Mouse (Mus musculus) lung, adult 2 months (tissue): ENCODE results near the gene Ctdnep1. TPM values are rescaled to one million over a fixed set of nuclear protein-coding genes. Genes with fewer than 3 reads are reported as not detected.

Source experiments
- DNase-seq: peaks from one replicate; pipeline ENCODE4 v3.0.0; 2022
- H3K4me1 ChIP-seq: fragments of 200-500 bp; 2 replicates; pipeline ENCODE4 v1.6.1; 2011; ENCODE audit warnings: low read length; ENCODE audit not compliant: control insufficient read depth, insufficient read depth
- H3K4me3 ChIP-seq: fragments of 200-500 bp; replicated peaks from 2 replicates; pipeline ENCODE3; 2011; ENCODE audit warnings: low read depth, mild to moderate bottlenecking, control low read depth, low read length; ENCODE audit errors: extremely low read depth
- CTCF ChIP-seq: fragments of 200-500 bp; IDR thresholded peaks from 2 replicates; pipeline ENCODE4 v1.5.1; 2011; ENCODE audit warnings: mild to moderate bottlenecking, low read length, control low read depth; ENCODE audit not compliant: insufficient read depth
- POLR2A ChIP-seq: fragments of 200-500 bp; IDR thresholded peaks from 2 replicates; pipeline ENCODE4 v1.6.1; 2011; ENCODE audit warnings: low read depth, mild to moderate bottlenecking, control low read depth, low read length, borderline replicate concordance; ENCODE audit errors: extremely low read depth
- WGBS: fragments of 180-500 bp; shearing (Covaris S2); methylation state at CpG from one replicate; pipeline ENCODE4 v1.1.7; 2018; 5-methylcytosine and 5-hydroxymethylcytosine counted together
- polyA plus RNA-seq: library from polyadenylated mRNA; depleted of rRNA; stranded (reverse); fragments of >200 nt; gene quantifications from 2 replicates; pipeline ENCODE4 v1.2.3, GENCODE M21; 2012

Ctdnep1 gene
- polyA plus RNA-seq, 1 experiment = 102 TPM

GRCm38 (mm10) chr11:69937834-69938233, 43.1 kb upstream of the Ctdnep1 start:
- DNase-seq = no peak
- Histone ChIP-seq H3K4me3 (no peak overlapping the region), H3K4me1 (peaks cover 4% of the 10 kb centered on the region)
- TF ChIP-seq CTCF (no peak), POLR2A (no peak)
- 80% methylated on average over 5 of the region's 5 CpGs for WGBS

GRCm38 (mm10) chr11:69938401-69938979, 42.5 kb upstream of the Ctdnep1 start:
- no peak for DNase-seq
- 45% methylated on average over 9 of the region's 9 CpGs for WGBS
- Histone ChIP-seq H3K4me3 (no peak overlapping the region), H3K4me1 (peaks cover 4% of the 10 kb centered on the region)
- TF ChIP-seq CTCF (no peak), POLR2A (no peak)

DNA sequence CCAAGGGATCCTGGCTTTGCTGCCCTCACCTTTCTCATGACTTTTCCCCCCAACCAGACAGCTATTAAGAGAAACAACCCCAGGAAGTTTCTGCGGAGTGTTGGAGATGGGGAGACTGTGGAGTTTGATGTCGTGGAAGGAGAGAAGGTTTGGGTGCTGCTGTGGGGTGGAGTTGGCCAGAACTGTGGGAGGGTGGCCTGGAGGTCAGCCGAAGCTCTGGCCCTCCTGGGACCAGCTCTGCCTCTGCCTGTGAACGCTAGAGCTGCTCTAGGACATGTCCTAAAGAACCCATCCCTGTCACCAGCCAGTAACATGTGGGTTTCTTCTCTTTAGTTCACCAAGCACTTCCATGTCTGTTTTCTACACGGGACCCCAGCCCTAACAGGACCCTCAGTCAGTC, 41.8 kb upstream of the Ctdnep1 start:
- 55% methylated on average over 5 of the region's 5 CpGs for whole genome bisulfite sequencing
- Histone ChIP-seq H3K4me3 (no peak overlapping the region), H3K4me1 (peaks cover 4% of the 10 kb centered on the region)
- TF ChIP-seq CTCF (no peak), POLR2A (no peak)
- no peak for DNase-seq

DNA sequence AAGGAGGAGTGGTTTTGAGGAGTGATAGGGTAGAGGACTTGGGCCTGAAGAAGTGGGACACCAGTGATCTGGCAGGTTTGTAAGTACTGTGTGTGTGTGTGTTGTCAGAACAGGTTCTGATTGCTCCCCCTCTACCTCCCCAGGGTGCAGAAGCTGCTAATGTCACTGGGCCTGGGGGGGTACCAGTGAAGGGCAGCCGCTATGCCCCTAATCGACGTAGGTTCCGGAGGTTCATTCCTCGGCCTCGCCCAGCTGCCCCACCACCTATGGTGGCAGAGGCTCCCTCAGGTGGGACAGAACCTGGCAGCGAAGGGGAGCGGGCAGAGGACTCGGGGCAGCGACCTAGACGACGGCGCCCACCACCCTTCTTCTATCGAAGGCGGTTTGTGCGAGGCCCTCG, 41.2 kb upstream of the Ctdnep1 start:
- DNase-seq = no peak
- peaks cover 2% of the 10 kb centered on the region; the same call in 1 of the 2 replicates for H3K4me1 ChIP-seq
- 95% methylated on average over 17 of the region's 17 CpGs for WGBS
- H3K4me3 ChIP-seq = no peak overlapping the region
- no peak for TF ChIP-seq CTCF
- no peak for TF ChIP-seq POLR2A

- no peaks in the 10 kb centered on the region for H3K4me1 ChIP-seq
- TF ChIP-seq CTCF (no peak), POLR2A (no peak)
- 81% methylated on average over 4 of the region's 4 CpGs for WGBS
Observed at GRCm38 (mm10) chr11:69940962-69941361, 40.0 kb upstream of the Ctdnep1 start.

GRCm38 (mm10) chr11:69945216-69945615, 35.7 kb upstream of the Ctdnep1 start:
- Histone ChIP-seq H3K4me3 (no peak overlapping the region), H3K4me1 (peaks cover 7% of the 10 kb centered on the region)
- WGBS = 71% methylated on average over 13 of the region's 13 CpGs
- no peak for DNase-seq
- no peak for TF ChIP-seq CTCF
- no peak for TF ChIP-seq POLR2A

More at GRCm38 (mm10) chr11:69940962-69941361, 40.0 kb upstream of the Ctdnep1 start:
- H3K4me3 ChIP-seq = no peak overlapping the region
- no peak for DNase-seq

DNA sequence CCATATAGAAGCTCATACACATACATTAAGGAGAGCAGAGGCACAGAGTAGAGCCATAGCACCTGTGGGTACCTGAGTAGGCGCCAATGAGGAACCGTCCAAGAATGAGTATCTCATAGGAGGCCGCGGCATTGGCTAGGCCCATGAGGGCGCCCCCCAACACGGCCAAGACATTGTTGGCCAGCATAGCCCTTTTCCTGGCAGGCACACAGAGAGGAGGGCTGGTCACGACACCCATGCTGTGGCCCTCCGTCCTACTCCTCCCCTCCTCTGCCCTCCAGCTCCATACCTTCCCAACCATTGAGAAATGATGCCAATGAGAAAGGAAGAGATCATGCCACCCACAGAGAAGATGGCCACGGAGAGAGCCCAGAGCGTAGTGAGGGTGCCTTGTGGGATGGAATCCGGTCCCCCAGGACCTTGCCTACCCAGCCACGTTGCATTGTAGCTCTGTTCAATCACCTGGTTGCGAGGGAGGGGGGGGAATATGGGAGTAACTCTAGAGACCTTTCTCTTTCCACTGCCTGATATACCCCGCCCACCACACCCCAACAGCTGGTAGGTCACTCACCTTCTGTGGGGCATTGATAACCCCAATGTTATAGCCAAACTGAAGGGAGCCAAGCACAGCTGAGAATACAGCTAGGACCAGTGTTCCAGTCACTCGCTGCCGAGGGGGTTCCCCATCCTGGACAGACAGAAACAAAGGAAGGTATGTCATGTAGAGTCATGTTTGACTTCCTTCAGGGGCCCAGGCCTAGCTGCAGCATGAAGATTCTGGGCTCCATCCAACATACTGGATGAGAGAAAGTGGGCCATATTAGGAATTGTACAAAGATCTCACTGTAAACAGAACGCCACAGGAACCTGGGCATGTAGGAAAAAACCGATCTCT, 34.7 kb upstream of the Ctdnep1 start:
- 86% methylated on average over 18 of the region's 18 CpGs for WGBS
- DNase-seq = no peak
- H3K4me1 ChIP-seq = peaks cover 7% of the 10 kb centered on the region
- no peak overlapping the region for H3K4me3 ChIP-seq
- no peak for TF ChIP-seq CTCF
- TF ChIP-seq POLR2A = no peak

- no peak for DNase-seq
- Histone ChIP-seq H3K4me1 (peaks cover 7% of the 10 kb centered on the region), H3K4me3 (peak overlapping the region; percentile 33)
- TF ChIP-seq CTCF = no peak
- TF ChIP-seq POLR2A = no peak
- 11% methylated on average over 29 of the region's 29 CpGs for WGBS
Observed at GRCm38 (mm10) chr11:69947337-69948065, 33.5 kb upstream of the Ctdnep1 start.

DNA sequence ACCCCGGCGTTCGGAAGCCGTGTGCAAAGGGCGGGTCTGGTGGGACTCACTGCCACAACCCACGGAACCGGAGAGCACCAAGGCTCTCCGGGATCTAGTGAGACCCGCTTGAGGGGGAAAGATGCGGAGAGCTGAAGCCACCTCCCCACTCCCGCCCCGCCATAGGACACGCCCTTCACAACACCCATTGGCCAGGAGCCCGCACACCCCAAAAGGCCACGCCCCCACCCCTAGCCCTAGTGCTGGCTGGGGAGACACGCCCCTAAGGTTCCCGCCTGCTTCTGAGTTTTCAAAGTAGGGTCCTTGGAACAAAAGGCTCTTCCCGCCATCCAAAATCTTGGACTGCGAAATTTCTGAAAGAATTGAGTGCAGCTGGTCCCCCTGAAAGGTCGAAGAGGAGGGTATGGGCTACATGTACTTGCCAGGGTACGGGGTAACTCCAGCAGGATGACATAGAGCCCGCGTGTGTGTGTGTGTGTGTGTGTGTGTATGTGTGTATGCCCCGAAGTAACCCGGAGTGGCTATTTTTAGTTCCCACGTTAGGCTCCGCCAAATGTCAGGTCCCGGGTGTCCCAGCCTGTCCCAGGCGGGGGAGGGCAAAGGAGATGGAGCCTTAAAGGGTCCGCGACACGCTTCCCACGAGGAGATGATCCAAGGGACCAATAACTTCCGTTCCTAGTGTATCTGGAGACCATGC, 32.7 kb upstream of the Ctdnep1 start, which contains the start of gene Slc2a4:
TSS of gene Slc2a4 (minus strand) at position 123 of the 697 bp plus-strand sequence.
- Histone ChIP-seq H3K4me3 (peak within 1 kb of the TSS; percentile 33), H3K4me1 (peaks cover 7% of the 10 kb centered on the region)
- TF ChIP-seq CTCF = no peak
- TF ChIP-seq POLR2A = no peak
- 1% methylated on average over 34 of the region's 34 CpGs for WGBS
- DNase-seq = peak; percentile 82

DNA sequence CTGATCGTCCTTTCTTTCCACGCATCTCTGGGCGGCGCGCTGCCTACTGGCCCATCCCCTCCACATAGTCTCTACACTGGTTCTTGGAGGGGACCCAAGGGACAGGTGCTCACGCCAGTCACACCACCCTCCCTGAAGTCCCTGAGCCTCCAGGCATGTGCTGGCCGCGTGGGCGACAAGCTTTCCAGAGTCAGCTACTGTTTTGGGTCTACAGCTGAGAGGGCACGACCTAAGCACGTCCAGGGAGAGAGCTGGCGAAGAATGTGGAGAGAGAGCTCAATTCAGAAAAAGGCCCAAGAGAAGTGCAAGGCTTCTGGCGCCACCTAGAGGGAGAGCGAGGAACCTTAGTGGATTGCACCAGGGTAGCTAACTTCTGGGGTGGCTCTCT, 32.2 kb upstream of the Ctdnep1 start:
- TF ChIP-seq CTCF (peak; percentile 98), POLR2A (no peak)

More for the DNA sequence above, 32.2 kb upstream of the Ctdnep1 start:
- 1% methylated on average over 14 of the region's 14 CpGs for WGBS
- Histone ChIP-seq H3K4me3 (no peak overlapping the region), H3K4me1 (peaks cover 7% of the 10 kb centered on the region)
- peak; percentile 84 for DNase-seq
